Mouse (Mus musculus) retina, postnatal 1 day (tissue): ENCODE data around the gene Hist1h4d.
"Not testable (repeated sequence)": the region's sequence is repeated elsewhere in the genome, so short reads cannot be mapped to it uniquely, and the experiment has no call there.

Experiments
- DNase-seq: peaks from one replicate; pipeline ENCODE4 v3.0.0-alpha.2; 2012

Gene Hist1h4d

DNA sequence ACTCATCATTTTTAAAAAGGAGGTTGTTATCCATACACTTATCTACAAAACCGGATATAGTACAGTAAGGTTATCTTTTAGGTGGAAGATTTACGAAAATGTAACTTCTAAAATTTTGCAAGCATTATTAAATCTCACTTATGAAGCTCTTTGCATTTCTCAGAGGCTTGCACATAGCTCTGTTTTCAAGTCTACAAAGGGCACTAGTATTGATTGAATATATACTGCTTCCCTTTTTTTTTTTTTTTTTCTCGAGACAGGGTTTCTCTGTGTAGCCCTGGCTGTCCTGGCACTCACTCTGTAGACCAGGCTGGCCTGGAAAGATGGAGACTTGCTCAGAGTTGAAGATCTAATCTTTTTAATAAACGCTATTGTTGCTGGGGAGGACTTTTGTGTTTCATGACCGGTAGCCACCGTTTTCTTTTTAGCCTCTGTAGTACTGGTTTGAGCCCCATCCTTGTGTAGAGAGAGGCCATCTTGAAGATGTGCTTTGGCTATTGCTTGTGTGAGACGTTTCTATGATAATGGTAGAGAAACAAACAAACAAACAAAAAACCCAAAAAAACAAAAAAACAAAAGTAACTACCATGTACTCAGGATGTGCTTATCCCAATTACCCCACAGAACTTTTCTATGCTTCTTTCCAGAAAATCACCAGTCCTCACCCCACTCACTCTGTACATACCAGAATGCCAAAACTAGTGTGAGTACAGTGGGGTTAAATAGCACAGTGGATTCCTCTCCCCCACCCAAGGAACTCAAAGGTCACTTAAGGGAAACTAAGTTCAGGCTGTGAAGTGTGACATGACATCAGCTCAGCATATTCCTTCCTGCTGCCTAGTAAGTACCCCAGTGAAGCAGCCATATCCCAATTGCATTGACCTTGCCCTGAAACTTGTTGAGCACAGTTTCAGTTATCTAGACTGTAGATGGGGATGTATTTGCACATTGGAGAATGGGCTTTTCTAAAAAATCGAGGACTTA is 29.2 kb upstream of the Hist1h4d start:
- DNase-seq: no peak

DNA sequence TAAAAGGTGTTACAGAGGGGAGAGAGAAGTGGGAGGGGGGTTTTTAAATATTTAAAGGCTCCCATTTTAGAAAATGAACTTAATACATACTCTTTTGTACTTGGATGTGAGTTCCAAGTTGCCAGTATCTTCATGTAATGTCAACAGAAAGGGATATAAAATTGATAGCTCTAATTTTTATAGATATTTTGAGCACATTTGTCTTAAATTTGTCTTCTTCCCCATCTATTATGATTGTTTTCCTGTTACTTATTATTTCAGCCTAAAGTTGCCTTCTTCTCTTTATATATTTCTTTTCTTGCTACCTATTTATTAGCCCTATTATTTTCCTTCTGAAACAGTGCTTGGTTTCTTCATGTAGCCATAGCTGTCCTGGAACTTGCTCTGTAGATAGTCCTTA is 28.4 kb upstream of the Hist1h4d start, which contains the start of gene Hist1h1d:
TSS of gene Hist1h1d (plus strand) at position 301 of the 400 bp plus-strand sequence.
- DNase-seq: no peak

DNA sequence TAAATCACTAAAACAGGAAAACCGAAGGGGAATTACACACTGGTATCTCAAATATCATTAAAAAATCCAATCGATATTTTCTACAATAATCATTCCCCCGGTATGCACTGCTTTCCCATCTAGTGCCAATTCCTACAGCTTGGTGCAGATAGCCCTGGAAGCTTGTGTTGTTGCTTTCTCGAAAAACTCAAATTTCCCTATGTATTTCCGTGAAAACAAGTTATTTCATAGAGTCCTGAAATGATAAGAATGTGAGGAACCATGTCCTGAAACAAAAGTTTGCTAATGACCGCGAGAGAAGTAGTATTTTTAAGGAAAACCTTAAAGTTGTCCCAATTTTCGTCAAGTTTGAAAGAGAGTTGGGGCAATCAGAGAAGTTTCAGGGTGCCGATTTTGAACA is 27.0 kb upstream of the Hist1h4d start:
- no peak for DNase-seq

DNA sequence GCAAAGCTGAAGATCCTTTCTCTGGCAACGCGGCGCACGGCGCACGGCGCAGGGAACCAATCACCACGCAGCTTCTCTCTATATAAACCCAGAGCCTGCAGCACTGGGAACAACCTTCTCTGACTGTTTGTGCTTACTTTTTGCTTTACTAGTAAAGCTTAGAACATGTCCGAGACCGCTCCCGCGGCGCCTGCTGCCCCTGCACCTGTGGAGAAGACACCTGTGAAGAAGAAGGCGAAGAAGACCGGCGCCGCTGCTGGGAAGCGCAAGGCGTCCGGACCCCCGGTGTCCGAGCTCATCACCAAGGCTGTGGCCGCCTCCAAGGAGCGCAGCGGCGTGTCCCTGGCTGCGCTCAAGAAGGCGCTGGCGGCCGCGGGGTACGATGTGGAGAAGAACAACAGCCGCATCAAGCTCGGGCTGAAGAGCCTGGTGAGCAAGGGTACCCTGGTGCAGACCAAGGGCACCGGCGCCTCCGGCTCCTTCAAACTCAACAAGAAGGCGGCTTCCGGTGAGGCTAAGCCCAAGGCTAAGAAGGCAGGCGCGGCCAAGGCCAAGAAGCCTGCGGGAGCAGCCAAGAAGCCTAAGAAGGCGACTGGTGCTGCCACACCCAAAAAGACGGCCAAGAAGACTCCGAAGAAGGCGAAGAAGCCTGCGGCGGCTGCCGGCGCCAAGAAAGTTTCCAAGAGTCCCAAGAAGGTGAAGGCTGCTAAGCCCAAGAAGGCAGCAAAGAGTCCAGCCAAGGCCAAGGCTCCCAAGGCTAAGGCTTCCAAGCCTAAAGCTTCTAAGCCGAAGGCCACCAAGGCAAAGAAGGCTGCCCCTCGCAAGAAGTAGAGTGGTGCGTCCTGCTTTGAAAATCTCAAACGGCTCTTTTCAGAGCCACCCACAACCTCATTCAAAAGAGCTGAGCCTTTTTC is 26.2 kb upstream of the Hist1h4d start:
- peak; percentile 90 for DNase-seq

DNA sequence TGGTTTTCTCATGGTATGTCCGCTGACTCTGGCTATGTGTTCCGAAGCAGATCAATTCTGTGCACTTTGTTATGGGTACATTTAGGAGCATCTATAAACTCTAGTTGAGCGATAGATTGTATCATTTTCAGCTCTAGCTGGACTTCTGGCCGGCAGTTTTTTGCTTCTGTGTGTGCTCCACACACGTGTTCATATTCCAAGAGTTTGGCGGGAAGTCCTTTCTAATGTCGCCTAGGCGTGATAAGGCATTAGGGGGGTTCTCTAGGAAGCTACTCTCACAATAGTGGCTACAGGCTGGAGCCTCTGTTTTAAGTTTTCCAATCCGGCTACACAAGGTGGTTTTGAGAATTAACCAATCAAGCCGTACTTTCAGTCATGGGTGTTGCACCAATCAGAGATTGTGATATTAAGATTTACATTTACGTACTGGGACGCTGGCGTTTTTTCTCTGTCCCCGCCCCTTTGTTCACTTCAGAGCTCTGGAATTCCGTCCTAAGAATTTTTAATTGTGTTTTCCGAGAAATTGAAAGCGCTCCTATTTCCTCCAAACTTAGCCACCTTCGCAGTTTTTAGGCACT is 25.5 kb upstream of the Hist1h4d start:
- DNase-seq: peak; percentile 94

DNA sequence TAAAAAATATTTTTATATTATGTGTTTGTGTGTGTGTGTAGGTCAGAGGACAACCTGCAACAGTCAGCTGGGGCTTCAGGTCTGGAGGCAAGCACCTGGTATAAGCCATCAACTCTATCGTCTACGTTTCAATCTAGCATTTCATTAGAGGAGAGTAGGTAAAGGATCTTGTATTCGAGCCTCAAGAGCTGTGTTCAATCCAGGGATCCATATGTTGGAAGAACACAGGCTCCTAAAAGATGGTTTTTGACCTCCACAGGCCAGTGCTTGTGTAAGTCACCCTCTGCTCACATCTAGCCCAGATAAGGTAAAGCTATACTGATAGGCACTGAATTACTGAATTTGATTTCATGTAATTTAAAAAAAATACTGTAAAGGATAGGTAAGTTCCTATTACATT is 24.5 kb upstream of the Hist1h4d start:
- no peak for DNase-seq

DNA sequence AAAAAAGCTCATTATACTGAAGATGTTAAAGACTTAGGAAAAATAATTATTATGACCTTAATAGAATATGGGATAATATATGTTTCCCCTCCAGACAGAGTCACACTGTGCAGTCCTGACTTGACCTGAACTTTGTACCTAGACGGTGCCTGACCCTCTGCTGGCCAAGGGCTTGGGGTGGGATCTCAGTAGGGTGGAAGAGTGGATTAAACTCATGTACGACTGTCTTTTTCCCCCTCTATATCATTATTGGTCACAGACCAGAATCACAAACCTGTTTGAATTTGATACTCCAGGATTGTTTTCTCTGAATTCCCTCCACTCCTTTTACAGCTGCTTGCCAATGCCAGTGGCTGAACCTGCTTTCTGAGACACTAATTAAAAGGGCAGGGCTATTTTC is 20.7 kb upstream of the Hist1h4d start:
- DNase-seq: not testable (repeated sequence)

DNA sequence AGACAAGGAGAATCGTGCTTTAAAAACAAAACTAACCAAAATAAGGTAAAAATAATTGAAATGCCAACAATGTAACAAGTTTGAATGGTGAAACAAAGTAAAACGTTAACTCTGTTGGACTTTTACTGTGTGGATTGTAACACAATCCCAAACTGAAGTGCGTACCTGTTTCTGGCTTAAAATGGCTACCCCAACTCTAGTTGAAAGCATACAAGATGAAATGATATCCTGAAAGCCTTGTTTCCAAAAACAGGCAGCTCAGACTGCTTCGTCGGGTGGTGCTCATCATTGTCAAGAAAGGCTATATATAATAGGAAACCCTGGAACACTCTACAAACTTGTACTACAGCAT is 19.9 kb upstream of the Hist1h4d start:
- not testable (repeated sequence) for DNase-seq

DNA sequence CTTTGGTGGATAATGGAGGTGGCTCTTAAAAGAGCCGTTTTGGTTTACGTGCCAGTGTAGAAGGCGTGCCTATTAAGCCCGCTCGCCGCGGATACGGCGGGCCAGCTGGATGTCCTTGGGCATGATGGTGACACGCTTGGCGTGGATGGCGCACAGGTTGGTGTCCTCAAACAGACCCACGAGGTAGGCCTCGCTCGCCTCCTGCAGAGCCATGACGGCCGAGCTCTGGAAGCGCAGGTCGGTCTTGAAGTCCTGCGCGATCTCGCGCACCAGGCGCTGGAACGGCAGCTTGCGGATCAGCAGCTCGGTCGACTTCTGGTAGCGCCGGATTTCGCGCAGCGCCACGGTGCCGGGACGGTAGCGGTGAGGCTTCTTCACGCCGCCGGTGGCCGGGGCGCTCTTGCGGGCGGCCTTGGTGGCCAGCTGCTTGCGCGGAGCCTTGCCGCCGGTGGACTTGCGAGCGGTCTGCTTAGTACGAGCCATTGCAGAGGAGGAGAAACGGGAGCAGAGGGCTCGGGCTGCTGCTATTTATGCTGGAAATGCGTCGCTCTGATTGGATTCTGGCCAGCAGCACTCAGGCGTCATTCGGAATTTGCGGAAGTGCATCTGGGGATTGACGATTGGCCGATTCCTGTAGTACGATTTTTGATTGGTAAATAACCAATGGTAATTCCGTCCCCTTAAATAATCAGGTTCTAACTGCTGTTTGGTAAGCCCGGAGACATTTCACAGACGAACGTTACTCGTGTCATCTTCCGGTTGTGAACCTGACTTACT is 19.3 kb upstream of the Hist1h4d start, which contains the start of gene Hist1h3e:
TSS of gene Hist1h3e (minus strand) at position 487 of the 777 bp plus-strand sequence.
- peak; percentile 99 for DNase-seq

DNA sequence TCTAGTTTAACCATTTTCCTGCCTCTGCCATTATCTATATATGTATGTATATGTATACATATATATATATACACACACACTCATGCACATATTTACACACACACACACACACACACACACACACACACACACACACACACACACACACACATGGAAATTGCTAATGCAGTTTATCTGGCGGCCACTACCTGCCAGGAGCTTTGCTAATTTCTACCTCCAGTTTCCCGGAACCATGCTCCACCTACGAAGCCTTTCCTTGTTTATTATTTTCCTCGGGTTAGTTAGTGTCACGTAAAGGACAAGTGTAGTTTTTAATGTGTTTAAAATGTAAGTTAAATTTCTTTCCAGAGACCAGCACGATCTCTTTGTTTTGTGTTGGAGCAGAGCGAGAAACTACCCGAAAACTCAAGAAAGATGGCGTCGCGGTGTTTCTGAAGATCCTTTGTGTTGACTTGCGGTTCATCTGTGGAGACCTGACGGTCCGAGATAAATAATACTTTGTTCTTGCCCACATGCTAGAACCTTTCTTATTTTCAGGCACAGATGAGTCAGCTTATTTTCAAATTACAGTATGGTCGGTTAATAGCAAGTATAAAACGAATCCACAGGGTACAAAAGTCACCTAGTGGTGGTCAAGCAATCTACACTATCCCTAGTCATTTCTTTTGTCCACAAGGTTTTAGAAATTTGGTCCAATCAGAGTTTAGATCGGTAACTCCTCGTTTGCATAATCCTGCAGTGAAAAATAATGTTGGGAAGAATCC is 18.5 kb upstream of the Hist1h4d start:
- peak; percentile 91 for DNase-seq

DNA sequence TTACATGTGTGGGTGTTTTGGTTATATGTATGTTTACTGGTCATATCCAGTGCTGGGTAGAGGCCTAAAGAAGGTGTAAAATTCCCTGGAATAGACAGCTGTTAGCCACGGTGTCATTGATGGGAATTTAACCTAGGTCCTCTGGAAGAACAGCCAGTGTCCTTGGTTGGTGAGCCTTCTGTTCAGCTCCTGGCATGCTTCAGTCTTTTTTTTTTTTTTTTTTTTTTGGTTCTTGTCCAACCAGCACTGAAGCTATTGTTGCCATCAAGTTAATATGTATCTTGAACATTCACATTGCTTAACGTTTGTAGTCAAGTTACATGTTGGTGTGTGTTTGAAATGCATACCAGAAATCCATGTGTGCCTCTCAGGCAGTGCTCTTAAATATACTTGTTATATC is 16.9 kb upstream of the Hist1h4d start:
- DNase-seq: no peak

DNA sequence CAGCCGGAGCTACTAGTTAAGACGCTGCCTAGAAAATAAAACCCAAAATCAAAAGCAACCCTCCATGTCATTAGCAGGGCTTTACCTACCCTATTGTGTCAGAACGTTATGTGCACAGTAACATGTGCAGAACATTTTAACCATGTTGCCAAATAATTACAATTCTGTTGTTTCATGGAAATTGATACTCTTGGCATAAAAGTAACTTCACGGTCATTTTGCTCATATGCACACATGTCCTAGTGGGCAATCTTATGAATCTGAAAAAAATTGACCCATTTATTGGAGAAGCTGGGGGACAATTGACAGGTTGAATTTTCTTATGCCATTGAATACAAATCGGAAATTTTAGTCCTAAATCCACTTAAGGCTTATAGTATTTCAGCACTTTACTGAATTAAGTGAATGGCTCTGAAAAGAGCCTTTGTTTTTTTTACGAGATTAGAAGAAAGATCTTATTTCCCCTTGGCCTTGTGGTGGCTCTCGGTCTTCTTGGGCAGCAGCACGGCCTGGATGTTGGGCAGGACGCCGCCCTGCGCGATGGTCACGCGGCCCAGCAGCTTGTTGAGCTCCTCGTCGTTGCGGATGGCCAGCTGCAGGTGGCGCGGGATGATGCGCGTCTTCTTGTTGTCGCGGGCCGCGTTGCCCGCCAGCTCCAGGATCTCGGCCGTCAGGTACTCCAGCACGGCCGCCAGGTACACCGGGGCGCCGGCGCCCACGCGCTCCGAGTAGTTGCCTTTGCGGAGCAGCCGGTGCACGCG is 11.0 kb upstream of the Hist1h4d start:
- peak; percentile 36 for DNase-seq

DNA sequence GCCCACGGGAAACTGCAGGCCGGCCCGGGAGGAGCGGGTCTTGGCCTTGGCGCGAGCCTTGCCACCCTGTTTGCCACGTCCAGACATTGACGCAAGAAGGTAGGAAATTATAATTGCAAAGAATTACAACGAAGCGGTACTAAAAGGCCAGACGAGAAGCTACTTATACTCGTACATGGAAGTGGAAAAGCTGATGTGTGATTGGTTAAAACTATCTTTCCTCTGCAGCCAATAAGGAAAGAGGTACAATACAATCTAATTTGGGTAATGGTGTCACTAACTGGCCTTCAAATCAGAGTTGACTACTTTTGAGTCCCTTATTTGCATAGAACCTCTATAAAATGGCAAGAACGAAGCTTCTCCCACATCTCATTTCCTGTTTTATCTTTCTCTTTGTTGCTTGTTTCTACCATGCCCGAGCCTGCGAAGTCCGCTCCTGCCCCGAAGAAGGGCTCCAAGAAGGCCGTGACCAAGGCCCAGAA is 10.3 kb upstream of the Hist1h4d start, which contains the start of the genes Hist1h2ae and Hist1h2bg:
TSS of gene Hist1h2ae (minus strand) at position 199 of the 482 bp plus-strand sequence.
TSS of gene Hist1h2bg (plus strand) at position 375 of the 482 bp plus-strand sequence.
- DNase-seq: peak; percentile 97

DNA sequence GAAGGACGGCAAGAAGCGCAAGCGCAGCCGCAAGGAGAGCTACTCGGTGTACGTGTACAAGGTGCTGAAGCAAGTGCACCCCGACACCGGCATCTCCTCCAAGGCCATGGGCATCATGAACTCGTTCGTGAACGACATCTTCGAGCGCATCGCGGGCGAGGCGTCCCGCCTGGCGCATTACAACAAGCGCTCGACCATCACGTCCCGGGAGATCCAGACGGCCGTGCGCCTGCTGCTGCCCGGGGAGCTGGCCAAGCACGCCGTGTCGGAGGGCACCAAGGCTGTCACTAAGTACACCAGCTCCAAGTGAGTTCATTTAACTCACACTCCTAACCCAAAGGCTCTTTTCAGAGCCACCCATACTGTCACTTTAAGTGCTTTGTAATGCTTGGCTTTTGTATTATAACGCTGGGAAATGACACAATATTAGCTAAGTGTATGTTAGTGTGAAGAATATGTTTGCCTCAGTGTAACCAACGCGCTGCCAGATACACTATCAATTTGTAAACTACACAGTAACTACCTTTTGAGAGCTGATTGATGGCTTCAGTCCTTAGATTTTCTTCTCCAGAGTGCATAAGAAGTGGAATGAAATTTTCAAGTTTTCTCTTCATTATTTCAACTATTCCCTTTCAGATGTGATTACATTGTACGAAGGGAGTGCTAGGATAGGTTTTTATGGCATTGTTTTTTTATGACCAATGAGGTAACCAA is 9.7 kb upstream of the Hist1h4d start:
- peak; percentile 64 for DNase-seq

DNA sequence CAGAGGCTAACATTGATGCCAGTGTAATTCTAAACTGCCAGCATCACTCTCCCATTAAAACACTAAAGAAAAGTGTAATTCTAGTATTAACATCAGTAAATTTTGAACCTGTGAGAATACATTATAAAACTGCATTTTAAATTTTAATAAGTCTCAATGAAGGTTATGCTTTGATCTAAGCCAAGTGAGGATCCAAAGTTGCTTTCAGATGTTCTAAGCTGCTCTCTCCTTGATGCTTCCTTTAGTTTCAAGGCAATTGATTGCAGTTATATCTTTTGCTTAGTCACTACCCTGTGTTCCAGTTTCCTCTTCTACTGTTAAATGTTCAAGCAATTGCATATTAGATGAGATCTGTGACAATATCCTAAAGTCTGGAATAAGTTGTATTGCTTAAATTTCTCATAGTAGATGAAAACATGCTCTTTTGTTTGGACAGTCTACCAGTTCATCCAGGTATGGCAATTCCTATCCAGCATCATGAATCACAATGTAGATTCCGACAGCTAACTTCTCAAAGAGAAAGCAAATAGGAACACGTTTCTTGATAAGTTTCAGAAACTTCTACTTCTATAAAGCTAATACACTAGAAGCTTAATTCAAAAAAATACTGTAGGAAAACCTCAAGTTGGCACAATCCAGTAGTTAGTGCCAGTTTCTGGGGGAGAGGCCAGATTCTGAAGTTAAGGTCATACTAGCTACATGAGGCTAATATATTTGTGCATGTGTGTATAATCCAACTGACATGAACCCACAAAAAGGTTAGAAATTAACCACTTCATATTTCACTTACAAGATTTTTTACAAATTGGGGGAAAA is 9.0 kb upstream of the Hist1h4d start:
- no peak for DNase-seq

DNA sequence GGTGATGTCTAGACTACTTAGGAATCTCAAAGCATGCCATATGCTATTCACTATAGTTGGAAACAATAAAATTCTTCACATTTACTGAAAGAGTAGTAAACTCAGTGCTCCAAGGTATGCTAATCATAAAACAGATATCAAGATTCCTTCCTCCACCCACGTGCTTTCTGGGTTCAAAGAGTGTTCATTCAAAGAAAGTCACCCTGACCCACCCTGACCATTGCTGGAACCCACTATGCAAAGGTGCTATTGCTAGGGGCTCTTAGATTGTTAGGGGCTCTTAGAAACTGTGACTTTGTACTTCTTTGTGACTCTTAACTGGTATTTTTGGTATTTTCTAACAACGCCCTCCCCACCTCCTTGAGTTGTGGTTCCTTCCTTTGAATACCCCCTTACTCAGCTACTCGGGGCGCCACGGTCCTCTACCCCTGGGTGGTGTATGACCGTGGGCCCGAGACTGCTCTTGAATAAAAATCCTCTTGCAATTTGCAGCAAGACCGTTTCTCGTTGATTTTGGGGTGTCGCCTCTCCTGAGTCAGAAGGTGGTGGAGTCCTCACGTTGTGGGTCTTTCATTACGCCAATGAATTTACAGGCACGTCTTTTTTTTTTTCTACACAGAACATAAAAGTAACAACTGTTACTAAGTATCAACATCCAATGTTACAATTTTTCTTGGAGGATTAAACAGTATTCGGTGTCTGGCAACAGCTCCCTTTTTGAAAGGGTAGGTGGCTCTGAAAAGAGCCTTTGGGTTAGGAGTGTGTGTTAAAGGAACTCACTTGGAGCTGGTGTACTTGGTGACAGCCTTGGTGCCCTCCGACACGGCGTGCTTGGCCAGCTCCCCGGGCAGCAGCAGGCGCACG is 8.1 kb upstream of the Hist1h4d start:
- DNase-seq: not testable (repeated sequence)

DNA sequence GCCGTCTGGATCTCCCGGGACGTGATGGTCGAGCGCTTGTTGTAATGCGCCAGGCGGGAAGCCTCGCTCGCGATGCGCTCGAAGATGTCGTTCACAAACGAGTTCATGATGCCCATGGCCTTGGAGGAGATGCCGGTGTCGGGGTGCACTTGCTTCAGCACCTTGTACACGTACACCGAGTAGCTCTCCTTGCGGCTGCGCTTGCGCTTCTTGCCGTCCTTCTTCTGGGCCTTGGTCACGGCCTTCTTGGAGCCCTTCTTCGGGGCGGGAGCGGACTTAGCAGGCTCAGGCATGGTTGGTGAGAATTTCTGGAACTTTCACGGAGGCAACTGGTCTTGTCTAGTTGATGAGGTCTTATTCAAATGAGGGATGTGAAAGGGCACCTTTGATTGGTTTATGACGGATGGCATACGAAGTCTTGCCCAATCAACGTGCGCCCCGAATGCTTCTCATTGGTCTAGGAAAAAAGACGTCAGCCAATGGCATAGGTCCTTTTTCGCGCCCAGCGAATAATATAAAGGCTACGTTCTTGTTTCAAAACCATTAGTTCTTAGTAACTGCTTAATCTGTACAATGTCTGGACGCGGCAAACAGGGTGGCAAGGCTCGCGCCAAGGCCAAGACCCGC is 7.4 kb upstream of the Hist1h4d start, which contains the start of the genes Hist1h2bf and Hist1h2ad:
TSS of gene Hist1h2bf (minus strand) at position 299 of the 627 bp plus-strand sequence.
TSS of gene Hist1h2ad (plus strand) at position 484 of the 627 bp plus-strand sequence.
- peak; percentile 100 for DNase-seq
